Mouse (Mus musculus): Measurements from ENCODE around the gene Dlg4.

Gene Dlg4

DNA sequence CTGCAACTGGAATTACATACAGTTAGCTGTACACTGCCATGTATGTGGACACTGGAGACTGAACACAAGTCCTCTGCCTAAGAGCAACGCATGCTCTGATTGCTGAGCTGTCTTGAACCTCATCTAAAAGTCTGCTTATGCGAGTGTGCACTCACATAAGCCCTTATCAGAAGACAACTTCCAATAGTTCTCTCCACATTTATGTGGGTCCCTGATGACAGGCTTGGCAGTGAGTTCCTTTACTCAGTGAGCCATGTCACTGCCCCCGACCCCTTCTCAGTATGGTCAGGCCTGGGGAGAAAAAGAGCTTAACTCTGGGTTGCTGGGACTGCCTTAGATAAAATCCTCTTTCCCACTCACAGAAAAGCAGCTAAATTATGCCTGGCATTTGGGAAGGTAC, at the start of gene Dlg4:
Gene Dlg4, plus strand, starts transcription at position 274 of the 400 bp plus-strand sequence.
- no peak for DNase-seq (ENCODE audit: low read depth, low spot score)

DNA sequence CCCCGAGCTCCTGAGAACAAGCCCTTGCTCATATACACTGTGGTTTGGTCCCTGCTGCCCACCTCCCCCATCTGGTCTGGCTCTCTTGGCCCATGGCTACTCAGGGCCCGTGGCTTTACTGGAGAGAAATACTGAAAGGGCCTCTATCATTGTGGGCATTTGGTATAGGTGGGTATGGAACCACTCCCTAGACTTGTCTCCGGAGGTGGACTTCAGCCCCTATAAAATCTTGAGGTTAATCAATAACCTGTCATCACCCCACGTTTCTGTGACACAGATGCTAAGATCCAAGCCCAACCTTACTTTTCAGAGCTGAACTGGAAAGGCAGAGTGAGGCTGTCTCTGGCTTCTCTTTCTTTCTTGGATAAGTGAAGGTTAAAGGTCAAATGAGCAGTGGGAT, 47.9 kb upstream of the Dlg4 start:
- no peak for DNase-seq (ENCODE audit: low read depth, low spot score)

DNA sequence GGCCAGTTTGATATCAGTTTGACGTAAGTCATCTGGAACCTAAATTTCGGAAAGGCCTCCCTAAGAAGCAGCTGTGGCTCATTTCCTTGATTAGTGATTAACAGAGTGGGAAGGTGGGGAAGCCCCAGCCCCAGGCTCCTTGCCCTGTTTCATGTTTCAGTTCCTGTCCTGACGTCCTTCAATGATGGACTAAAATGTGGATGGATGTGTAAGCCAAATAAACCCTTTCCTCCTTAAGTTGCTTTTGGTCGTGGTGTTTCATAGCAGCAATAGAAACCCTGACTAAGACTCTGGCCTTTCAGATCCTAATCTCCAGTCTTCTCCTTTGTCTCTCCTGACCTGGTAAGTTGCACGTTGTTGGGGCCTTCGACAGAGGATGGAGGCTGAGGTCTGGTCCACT, 46.5 kb upstream of the Dlg4 start:
- DNase-seq (ENCODE audit: low read depth, low spot score): no peak

DNA sequence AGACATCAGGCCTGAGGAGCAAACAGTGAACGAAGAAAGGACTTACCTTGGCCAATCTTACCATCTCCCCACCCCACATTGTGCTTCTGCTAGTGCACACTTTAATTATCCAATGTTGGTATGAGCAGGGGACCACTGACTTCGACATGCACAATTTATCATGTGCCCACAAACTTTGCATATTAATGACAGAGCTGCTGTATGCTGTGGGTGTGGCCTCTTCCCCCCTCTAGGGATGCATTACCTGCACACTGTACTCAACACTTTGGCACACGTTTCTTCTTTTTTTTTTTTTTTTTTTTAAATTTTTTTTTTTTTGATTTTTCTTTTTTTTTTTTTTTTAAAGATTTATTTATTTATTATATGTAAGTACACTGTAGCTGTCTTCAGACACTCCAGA, 46.0 kb upstream of the Dlg4 start:
- no peak for DNase-seq (ENCODE audit: low read depth, low spot score)

DNA sequence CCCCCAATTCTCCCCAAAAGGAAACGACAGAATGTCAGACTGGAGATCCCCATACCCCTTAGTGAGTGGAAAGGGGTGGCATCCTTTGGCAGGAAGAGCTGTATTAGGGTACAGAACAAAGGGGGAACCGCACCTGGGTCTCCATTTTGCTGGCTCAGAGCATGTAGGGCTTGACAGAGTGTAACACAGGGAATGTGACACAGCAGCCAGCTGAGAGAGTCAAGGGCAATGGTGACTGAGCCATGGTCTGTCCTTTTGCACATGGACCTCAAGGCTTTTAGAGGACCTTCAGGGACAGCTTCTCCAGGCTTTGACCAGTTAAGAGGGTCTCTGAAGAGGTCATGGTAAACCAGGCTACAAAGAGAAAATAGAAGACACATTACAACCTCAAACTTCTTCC, 41.8 kb upstream of the Dlg4 start:
- no peak for DNase-seq (ENCODE audit: low read depth, low spot score)

DNA sequence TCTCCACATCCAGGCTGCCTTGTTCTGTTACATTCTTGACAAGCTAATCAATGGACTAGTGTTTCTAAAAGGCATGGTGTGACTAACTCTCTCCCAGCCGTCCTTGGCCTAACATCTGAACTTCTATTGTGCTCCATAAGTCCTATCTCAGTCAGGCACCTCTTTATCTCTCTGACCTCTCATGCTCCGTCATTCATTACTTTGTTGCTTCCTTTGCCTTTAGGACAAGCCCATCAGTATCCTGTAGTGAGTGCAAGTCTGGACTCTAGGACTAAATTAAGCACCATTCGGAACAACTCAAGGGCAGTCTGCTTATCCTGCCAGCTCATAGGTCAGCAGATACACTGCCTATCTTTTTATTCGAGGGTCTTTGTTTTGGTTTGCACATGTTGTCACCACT, 40.5 kb upstream of the Dlg4 start:
- no peak for DNase-seq (ENCODE audit: low read depth, low spot score)

DNA sequence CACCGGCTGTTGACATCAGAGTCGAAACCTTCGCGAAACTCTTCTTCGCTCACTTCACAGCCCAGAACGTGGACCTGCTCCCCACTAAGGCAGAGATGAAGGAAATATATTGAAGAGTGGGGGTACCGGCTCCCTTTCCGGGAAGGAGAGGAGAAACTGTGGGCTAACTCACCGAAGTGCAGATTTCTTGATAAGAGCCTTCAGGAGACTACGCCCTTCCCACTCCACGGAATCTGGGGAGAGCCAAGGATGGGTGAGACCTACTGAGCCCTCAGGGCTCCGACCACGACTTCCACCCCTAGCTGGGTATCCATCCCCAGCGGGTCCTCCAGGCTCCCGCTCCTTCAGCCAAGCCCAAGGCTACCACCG, 36.9 kb upstream of the Dlg4 start:
- DNase-seq (ENCODE audit: low read depth, low spot score): no peak

DNA sequence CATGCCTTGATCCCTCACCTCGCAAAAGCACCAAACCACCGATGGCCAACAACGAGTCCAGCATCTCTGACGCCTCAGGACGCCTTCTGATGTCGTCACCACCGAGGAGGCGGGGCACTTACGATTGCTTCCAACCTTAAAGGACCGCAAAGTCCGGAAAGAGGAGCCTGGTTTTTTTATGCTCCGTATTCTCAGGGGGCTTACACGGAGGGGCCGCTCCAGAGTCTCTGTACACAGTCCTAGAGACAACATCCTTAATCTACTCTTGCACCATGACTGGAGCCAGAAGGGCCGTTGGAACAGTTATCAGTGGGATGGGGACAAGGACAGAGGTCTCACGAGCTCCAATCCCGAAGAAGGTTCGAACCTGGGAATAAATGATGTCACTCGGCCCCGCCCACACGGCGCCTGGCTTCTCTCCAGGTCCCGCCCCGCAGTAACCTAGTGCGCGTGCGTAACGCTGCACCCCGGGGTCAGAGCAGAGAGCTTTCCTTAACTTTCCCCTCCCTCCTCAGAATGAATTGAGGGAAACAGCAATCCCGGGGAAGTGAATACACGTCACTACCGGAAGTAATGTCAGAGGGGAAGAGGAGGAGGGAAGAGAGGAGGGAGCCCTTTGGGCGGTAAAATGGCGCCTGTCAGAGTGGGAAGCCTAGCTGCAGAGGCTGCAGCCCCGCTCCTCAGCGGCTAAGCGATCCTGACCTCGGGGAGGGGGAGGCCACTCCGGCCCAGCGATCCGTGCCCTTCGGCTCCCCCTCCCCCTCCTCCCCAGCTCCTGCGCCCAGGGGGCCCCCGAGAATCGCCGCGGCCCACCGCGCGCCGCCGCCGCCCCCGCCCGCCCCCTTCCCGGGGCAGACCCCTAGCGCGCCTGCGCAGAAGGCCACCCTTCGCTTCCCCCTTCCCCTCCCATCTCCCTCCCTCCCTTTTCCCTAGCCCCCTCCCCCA, 36.3 kb upstream of the Dlg4 start:
- peak; percentile 98 for DNase-seq (ENCODE audit: low read depth, low spot score)

DNA sequence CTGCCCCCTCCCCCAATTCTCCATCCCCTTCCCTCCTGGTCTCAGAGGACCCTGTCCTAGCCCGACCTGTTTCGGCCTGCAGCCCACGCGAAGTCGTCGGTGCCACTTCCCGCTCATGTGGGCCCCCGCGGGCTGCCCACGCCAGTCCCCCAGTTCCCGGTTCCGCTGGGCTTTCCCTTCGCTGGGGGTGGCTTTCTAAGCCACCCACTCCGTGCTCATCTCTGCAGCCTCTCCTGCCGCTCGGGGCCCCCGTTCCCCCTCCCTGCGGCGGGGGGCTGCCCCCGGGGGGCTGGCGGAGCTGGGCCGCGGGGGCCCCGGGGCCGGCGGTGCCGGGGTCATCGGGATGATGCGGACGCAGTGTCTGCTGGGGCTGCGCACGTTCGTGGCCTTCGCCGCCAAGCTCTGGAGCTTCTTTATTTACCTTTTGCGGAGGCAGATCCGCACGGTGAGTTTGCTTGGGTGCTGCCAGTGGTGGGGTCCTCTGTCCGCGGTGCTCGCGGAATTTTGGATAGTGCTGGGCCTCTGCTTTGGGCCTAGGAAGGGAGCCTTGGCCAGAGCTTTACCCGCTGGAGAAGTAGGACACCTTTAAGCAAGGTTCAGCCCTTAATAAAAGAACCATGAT, 35.5 kb upstream of the Dlg4 start, which contains the start of gene Ctdnep1:
Gene Ctdnep1, plus strand, starts transcription at position 16 of the 622 bp plus-strand sequence.
- DNase-seq (ENCODE audit: low read depth, low spot score): no peak

DNA sequence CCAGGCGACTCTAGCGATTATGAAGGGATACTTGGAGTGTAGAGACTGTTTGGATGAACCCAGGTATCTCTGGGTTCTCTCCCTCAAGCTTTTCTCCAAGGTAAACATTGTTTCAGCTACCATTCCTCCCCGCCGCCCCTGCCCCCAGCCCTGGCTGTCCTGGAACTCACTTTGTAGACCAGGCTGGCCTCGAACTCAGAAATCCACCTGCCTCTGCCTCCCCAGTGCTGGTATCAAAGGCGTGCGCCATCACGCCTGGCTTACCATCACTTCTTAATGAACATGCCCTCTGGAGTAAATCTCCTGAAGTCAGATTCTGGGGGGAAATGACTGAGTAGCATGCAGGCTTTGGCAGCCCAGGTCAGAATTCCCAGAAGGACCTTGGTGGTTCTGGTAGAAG, 34.5 kb upstream of the Dlg4 start, which contains the start of gene Elp5:
Gene Elp5, minus strand, starts transcription at position 293 of the 400 bp plus-strand sequence.
- DNase-seq (ENCODE audit: low read depth, low spot score): no peak

DNA sequence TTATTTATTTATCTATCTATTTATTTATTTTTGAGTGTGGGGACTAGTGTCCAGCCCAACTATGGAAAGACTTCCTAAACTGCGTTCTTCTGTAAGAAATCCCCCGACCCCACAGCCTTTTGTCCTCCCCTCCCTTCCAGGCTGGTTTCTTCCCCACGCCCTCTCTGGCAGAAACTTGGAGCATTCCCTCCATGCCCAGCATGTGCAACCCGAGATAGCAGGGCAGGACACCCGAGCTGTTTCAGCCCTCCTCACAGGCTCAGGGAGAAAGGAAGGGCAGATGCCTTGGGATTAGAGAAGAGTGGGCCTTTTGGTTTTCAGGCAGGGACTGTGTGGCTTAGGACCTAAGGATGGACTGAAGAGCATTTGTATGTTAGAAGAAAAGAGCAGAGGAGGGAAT, 33.9 kb upstream of the Dlg4 start:
- no peak for DNase-seq (ENCODE audit: low read depth, low spot score)

DNA sequence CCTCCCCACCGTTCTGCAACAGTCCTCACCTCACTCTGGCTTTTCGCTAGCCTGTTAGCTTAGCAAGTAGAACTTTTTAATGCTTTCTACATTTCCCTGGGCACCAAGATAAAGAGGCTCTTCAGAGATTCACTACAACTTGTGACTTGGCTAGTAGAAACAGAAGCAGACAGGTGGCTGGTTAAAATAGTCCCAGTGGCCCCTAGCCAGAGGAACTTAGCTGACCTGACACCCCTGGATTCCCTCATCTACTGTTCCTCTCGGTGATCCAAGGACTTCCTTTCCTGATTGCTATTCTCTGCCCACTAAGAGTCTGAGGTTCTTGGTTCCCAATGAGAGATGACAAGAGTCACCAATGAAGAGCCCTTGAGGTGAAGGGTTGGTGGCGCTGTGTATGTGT, 33.4 kb upstream of the Dlg4 start:
- DNase-seq (ENCODE audit: low read depth, low spot score): no peak

DNA sequence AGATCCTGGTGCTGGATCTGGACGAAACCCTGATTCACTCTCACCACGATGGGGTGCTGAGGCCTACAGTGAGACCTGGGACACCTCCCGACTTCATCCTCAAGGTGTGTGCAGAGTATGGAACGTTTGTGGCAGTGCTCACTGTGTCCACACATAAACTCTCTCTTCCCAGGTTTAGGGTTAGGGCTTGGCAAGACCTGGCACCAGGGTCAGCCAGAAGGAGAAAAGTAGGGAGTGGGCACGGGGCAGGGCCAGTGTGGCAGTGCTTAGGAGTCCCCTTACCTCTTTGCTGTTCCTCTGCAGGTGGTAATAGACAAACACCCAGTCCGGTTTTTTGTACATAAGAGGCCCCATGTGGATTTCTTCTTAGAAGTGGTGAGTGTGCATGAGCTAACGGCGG, 32.3 kb upstream of the Dlg4 start:
- no peak for DNase-seq (ENCODE audit: low read depth, low spot score)

DNA sequence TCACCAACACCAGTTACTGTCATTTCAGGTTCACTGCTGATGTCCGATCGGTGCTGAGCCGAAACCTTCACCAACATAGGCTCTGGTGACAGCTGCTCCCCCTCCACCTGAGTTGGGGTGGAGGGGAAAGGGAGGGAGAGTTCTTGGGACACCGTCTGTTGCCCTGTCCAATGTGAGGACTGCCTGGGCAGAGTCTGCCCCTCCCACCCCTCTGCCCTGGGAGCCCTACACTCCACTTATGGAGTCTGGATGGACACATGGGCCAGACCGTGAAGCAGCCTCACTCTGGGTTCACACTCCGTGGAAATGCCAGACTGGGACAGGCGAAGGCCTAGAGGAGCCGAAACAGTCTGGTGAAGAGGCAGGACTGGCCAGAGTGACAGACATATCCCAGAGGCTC, 26.8 kb upstream of the Dlg4 start:
- DNase-seq (ENCODE audit: low read depth, low spot score): no peak

DNA sequence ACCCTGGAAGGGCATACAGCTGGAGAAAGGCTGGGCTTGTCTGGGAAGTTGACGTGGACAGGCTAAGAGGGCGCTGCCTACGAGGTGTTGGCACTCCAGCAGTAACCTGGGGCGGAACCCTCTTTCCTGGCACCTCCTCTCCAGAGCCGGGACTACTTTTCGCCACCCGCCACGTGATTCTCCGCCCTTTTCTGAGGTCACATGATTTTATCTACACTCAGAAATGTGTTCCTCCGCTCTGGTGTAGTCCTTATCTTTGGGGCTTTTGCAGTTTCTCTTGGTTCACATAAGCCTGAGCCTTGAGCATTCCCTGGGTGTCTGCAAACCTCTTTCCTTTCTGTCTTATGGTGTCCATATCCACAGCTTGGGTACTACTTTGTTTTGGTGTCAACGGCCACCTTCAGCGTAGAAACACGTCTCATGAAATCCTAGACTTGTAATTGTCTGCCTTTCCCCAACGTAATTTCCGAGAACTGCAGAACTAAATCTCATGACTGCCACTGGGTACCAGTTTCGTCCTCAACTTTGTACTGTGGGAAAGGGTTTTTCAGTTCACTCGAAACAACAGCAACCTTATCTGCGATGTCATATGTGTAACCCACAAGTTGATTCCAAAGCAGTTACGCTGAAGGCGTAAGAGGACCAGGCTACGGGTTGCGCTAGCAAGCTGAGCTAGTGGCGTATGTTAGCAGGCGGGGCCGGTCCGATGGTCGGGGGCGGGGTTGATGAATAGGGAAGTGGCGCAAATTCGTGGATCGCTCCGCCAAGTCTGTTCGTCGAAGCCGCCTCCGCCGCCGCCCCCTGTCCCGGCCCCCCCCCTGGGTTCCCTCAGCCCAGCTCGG, 25.7 kb upstream of the Dlg4 start, which contains the start of gene Gabarap:
Gene Gabarap, plus strand, starts transcription at position 294 of the 842 bp plus-strand sequence.
- DNase-seq (ENCODE audit: low read depth, low spot score): peak; percentile 94

DNA sequence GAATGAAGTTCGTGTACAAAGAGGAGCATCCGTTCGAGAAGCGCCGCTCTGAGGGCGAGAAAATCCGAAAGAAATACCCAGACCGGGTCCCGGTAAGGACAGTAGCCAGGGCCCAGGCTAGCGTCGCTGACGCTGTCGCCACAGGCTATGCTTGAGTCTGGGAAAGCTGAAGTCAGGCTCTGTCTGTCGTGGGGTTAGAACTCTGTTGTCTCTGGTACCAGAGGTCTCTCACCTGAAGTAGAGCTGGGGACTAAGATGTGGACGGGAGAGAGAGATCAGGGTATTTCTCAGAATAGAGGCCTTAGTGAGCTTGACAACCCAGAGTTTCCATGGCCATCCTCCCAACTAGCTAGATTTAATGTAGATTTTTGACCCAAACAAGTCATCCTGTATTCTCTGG, 25.0 kb upstream of the Dlg4 start:
- DNase-seq (ENCODE audit: low read depth, low spot score): no peak

DNA sequence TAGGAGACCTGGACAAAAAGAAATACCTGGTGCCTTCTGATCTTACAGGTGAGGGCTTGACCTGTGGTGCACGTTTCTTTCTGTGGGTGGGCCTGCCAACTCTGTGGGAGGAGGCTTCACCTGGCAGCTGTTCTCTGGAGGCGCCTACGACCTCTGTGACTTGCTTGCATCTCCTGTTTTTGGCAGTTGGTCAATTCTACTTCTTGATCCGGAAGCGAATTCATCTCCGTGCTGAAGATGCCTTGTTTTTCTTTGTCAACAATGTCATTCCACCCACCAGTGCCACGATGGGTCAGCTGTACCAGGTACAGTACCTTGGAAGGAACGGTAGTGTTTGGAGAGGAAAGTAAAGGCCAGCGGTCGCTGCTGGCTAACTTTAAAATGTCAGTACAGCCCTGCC, 24.3 kb upstream of the Dlg4 start:
- DNase-seq (ENCODE audit: low read depth, low spot score): no peak

DNA sequence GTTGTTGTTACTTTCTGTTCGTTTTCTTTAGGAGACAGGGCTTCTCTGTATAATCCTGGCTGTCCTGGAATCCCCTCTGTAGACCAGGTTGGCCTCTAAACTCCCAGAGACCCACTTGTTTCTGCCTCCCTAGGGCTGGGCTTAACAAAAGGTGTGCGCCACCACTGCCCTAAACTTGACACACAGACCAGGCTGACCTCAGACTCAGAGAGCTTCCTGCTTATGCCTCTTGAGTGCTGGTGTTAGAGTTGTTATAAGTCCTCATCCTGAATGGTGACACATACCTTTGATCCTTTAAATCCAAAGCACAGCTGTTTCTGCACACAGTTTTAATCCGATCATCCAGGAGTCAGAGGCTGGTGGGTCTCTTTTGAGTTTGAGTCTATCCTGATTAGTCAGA, 23.8 kb upstream of the Dlg4 start:
- DNase-seq (ENCODE audit: low read depth, low spot score): no peak

DNA sequence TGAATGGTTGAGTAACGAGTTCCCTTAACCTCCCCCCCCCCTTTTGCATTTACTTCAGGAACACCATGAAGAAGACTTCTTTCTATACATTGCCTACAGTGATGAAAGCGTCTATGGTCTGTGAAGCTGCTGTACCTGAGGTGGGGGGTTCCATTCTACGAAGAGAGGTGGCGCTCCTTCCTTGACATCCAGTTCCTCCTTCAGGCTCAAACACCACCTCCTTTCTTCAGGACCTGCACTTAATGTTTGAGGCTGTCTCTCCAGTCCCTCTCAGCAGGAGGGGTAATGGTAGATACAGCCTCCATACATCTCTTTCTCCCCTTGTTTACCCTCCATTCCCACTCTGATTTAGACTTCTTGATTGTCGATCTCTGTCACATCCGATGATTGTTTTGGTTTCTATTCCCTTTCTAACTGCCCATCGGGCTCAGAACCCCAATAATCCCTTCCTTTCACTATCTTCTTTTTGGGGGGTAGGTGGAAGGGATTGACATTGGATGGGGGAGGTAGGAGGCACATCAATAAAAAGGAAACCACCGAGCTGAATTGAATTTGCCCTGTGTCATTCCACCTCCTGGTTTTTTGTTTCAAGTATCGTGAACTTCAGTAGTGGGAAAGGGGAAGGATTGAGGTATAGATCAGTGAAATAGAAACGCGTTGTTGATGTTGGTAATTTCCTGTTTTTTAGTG, 22.2 kb upstream of the Dlg4 start:
- DNase-seq (ENCODE audit: low read depth, low spot score): no peak

DNA sequence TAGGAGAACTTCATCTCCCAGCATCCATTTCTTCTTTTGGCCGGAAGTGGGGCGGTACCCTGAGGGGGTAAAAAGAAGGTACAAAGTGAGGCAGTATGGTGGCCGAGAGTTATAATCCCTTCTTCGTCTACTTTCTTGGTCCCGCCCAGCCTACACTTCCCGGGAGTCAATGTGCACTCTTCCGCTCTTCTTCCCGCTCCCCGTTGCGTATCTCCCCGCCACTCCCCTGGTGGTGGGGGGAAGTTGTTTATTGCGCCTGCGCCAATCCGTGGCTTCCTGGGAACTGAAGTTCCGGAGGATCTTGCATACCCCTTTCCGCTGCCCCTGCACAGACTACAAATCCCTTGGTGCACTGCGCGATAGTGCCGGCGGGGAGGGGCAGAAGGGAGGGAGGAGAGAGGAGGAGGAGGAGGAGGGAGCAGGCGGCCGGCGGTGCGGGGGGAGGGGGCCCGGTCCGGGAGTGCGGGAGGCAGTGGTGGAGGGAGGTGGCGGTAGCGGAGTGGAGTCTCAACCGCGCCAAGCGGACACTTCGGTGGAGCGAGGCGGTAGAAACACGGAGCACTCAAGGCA, 21.3 kb upstream of the Dlg4 start, which contains the start of gene Phf23:
Gene Phf23, plus strand, starts transcription at position 387 of the 570 bp plus-strand sequence.
- peak; percentile 94 for DNase-seq (ENCODE audit: low read depth, low spot score)

All from c-Kit-negative CD71-positive TER-119-positive erythroid progenitor cells, embryonic 14.5 days (primary cell).